Mouse (Mus musculus) stomach, embryonic 14.5 days (tissue): ENCODE data around the gene Timp2. TPM values are rescaled to one million over a fixed set of nuclear protein-coding genes. Genes with fewer than 3 reads are reported as not detected.
"Not testable (repeated sequence)": the region's sequence is repeated elsewhere in the genome, so short reads cannot be mapped to it uniquely, and the experiment has no call there.

Experiments
- ATAC-seq: fragments of 200-750 bp; cut with Nextera tagmentation; 2 replicates; pipeline ENCODE4 v1.8.0; 2017; ENCODE audit warnings: low read depth, moderate TSS enrichment; ENCODE audit not compliant: insufficient number of reproducible peaks, insufficient read depth, low FRiP score
- H3K27ac ChIP-seq: fragments of 300-500 bp; sonication (generic); 2 replicates; pipeline ENCODE4 v1.5.1; 2014; ENCODE audit warnings: mild to moderate bottlenecking, low read length, moderate library complexity, mixed read lengths
- H3K27me3 ChIP-seq: fragments of 300-500 bp; sonication (generic); 2 replicates; pipeline ENCODE4 v1.6.1; 2014; ENCODE audit warnings: low read length, control low read depth, mixed read lengths; ENCODE audit not compliant: control insufficient read depth, insufficient read depth
- H3K36me3 ChIP-seq: fragments of 300-500 bp; sonication (generic); 2 replicates; pipeline ENCODE4 v1.6.1; 2014; ENCODE audit warnings: mild to moderate bottlenecking, control low read depth, low read length, moderate library complexity, mixed read lengths; ENCODE audit not compliant: control insufficient read depth, insufficient read depth
- H3K4me1 ChIP-seq: fragments of 300-500 bp; sonication (generic); 2 replicates; pipeline ENCODE4 v1.6.1; 2014; ENCODE audit warnings: low read length, control low read depth, mixed read lengths; ENCODE audit not compliant: control insufficient read depth, insufficient read depth
- H3K4me2 ChIP-seq: fragments of 300-500 bp; sonication (generic); replicated peaks from 2 replicates; pipeline ENCODE4 v1.6.1; 2014; ENCODE audit warnings: low read depth, low read length, control low read depth
- H3K4me3 ChIP-seq: fragments of 300-500 bp; sonication (generic); 2 replicates; pipeline ENCODE4 v1.5.1; 2014; ENCODE audit warnings: low read depth, low read length, control low read depth
- H3K9ac ChIP-seq: fragments of 300-500 bp; sonication (generic); replicated peaks from 2 replicates; pipeline ENCODE4 v1.6.1; 2014; ENCODE audit warnings: low read depth, mild to moderate bottlenecking, control low read depth, low read length, moderate library complexity, mixed read lengths
- H3K9me3 ChIP-seq: fragments of 300-500 bp; sonication (generic); 2 replicates; pipeline ENCODE4 v1.6.1; 2016; ENCODE audit warnings: low read depth, low read length, control low read depth; ENCODE audit not compliant: control insufficient read depth
- WGBS: fragments of 180-500 bp; shearing (Covaris S2); extraction: QIAGEN DNeasy Blood & Tissue Kit; methylation state at CpG from one replicate; pipeline ENCODE4 v1.1.7; 2014; 5-methylcytosine and 5-hydroxymethylcytosine counted together
- polyA plus RNA-seq: library from polyadenylated mRNA; unstranded; fragments of >200 nt; fragmentation: Nextera tagmentation; extraction: Ambion mirVana; gene quantifications from 2 replicates; pipeline ENCODE4 v1.2.1, GENCODE M21; 2014

Gene Timp2
- polyA plus RNA-seq, 1 experiment from 2014 or later = 101 TPM

- H3K9me3 ChIP-seq = no peaks in the 10 kb centered on the region
- no peak overlapping the region for H3K4me2 ChIP-seq
- H3K27ac ChIP-seq = no peak overlapping the region
- no peaks in the 10 kb centered on the region for H3K27me3 ChIP-seq
- 91% methylated on average over 26 of the region's 26 CpGs for WGBS
- no peak overlapping the region for H3K4me3 ChIP-seq
- no peak for ATAC-seq
- no peaks in the 10 kb centered on the region for H3K36me3 ChIP-seq
- no peak overlapping the region for H3K9ac ChIP-seq
- H3K4me1 ChIP-seq = peaks cover 28% of the 10 kb centered on the region
Observed at GRCm38 (mm10) chr11:118397806-118398530, 42.4 kb upstream of the Timp2 start.

GRCm38 (mm10) chr11:118394538-118394937 is 39.0 kb upstream of the Timp2 start:
- no peaks in the 10 kb centered on the region for H3K27me3 ChIP-seq
- peaks cover under 1% of the 10 kb centered on the region; the same call in 1 of the 2 replicates for H3K4me1 ChIP-seq
- H3K4me2 ChIP-seq = no peak overlapping the region
- H3K9me3 ChIP-seq = no peaks in the 10 kb centered on the region
- H3K27ac ChIP-seq = no peak overlapping the region
- H3K9ac ChIP-seq = no peak overlapping the region
- no peaks in the 10 kb centered on the region for H3K36me3 ChIP-seq
- no peak for ATAC-seq
- 63% methylated on average over 6 of the region's 6 CpGs for WGBS
- no peak overlapping the region for H3K4me3 ChIP-seq

- H3K9ac ChIP-seq = no peak overlapping the region
- H3K4me1 ChIP-seq = no peaks in the 10 kb centered on the region
- H3K9me3 ChIP-seq = no peaks in the 10 kb centered on the region
- H3K4me3 ChIP-seq = no peak overlapping the region
- H3K27me3 ChIP-seq = no peaks in the 10 kb centered on the region
- 60% methylated on average over 5 of the region's 5 CpGs for WGBS
- no peak for ATAC-seq
- no peak overlapping the region for H3K4me2 ChIP-seq
- H3K27ac ChIP-seq = no peak overlapping the region
- H3K36me3 ChIP-seq = no peaks in the 10 kb centered on the region
Observed at GRCm38 (mm10) chr11:118393991-118394390, 38.5 kb upstream of the Timp2 start.

- H3K9me3 ChIP-seq, H3K4me3 ChIP-seq, H3K36me3 ChIP-seq, H3K27me3 ChIP-seq, H3K9ac ChIP-seq, H3K4me2 ChIP-seq, H3K4me1 ChIP-seq, ATAC-seq, H3K27ac ChIP-seq: not testable (repeated sequence)
- 94% methylated on average over 13 of the region's 13 CpGs for WGBS
Observed at GRCm38 (mm10) chr11:118387816-118388215, 32.3 kb upstream of the Timp2 start.

- WGBS = 46% methylated on average over 11 of the region's 11 CpGs
- H3K9me3 ChIP-seq = no peaks in the 10 kb centered on the region
- H3K4me1 ChIP-seq = peaks cover 5% of the 10 kb centered on the region; the same call in 1 of the 2 replicates
- ATAC-seq = 0 out of 2 replicates have a peak, but pooled peaks have one; percentile 42
- H3K9ac ChIP-seq = no peak overlapping the region
- H3K4me2 ChIP-seq = no peak overlapping the region
- H3K4me3 ChIP-seq = no peak overlapping the region
- no peak overlapping the region for H3K27ac ChIP-seq
- H3K36me3 ChIP-seq = no peaks in the 10 kb centered on the region
- H3K27me3 ChIP-seq = no peaks in the 10 kb centered on the region
Observed at GRCm38 (mm10) chr11:118379251-118380009, 23.9 kb upstream of the Timp2 start.

- Histone ChIP-seq H3K4me1 (peaks cover 5% of the 10 kb centered on the region; the same call in 1 of the 2 replicates), H3K9ac (no peak overlapping the region), H3K27me3 (no peaks in the 10 kb centered on the region), H3K27ac (no peak overlapping the region), H3K36me3 (no peaks in the 10 kb centered on the region), H3K4me3 (no peak overlapping the region), H3K4me2 (no peak overlapping the region), H3K9me3 (no peaks in the 10 kb centered on the region)
- 84% methylated on average over 6 of the region's 6 CpGs for WGBS
- ATAC-seq = no peak
Observed at GRCm38 (mm10) chr11:118378656-118379055, 23.1 kb upstream of the Timp2 start.

- not testable (repeated sequence) for H3K4me1 ChIP-seq, H3K9ac ChIP-seq, ATAC-seq, H3K4me3 ChIP-seq, H3K4me2 ChIP-seq, H3K27ac ChIP-seq, H3K36me3 ChIP-seq, H3K9me3 ChIP-seq, H3K27me3 ChIP-seq
Observed at GRCm38 (mm10) chr11:118376323-118376722, 20.8 kb upstream of the Timp2 start.

- Histone ChIP-seq H3K4me1 (peaks cover 5% of the 10 kb centered on the region; the same call in 1 of the 2 replicates), H3K4me2 (no peak overlapping the region), H3K27ac (no peak overlapping the region), H3K36me3 (no peaks in the 10 kb centered on the region), H3K4me3 (no peak overlapping the region), H3K9ac (no peak overlapping the region), H3K27me3 (no peaks in the 10 kb centered on the region), H3K9me3 (no peaks in the 10 kb centered on the region)
- 41% methylated on average over 5 of the region's 5 CpGs for WGBS
- no peak for ATAC-seq
Observed at GRCm38 (mm10) chr11:118375881-118376280, 20.3 kb upstream of the Timp2 start.
